14 mouse cellular contexts compared by ENCODE assay signal in the genomic region with DNA sequence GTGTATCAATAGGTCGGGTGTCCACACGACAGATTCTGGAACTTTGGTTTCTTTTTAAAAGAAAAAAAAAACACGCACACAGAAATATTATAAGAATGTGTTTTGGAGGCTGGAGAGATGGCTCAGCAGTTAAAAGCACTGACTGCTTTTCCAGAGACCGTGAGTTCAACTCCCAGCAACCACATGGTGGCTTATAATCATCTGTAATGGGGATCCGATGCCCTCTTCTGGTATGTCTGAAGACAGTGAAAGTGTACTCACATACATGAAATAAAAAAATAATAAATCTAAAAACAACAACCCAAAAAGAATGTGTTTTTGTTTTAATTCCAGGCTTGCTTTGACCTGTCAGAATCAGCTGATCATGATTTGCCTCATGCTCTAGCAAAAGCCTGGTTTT.
"Had no signal": no experiment of that assay in that cellular context is flagged by ENCODE, and none has a peak within 500 bp of the region (broad histone marks: within the 10 kb centered on the region; RNA-seq: fewer than 3 reads in every experiment).

No protein-coding gene starts in this region.

- H3K9ac ChIP-seq: kidney, embryonic 15.5 days; limb, embryonic 13.5 days; midbrain, embryonic 15.5 days; neural tube, embryonic 13.5 days had no signal

- DNase-seq: kidney, adult 2 months; kidney, postnatal 14 days; layer of hippocampus, postnatal 36 days; lung, adult 18-20 months; lung, postnatal 10 days; lung, postnatal 4 days; right cerebral cortex, postnatal 14 days; thymus, postnatal 4 days had no signal

- H3K36me3 ChIP-seq: limb, embryonic 13.5 days; liver, embryonic 12.5 days; midbrain, embryonic 10.5 days; midbrain, embryonic 15.5 days; neural tube, embryonic 13.5 days had no signal

- H3K27me3 ChIP-seq: kidney, embryonic 15.5 days; limb, embryonic 13.5 days; liver, embryonic 12.5 days; midbrain, embryonic 15.5 days; neural tube, embryonic 13.5 days had no signal

- H3K27ac ChIP-seq: kidney, embryonic 15.5 days; limb, embryonic 13.5 days; liver, embryonic 12.5 days; midbrain, embryonic 10.5 days; midbrain, embryonic 15.5 days; neural tube, embryonic 13.5 days had no signal

- ATAC-seq: liver, embryonic 12.5 days; midbrain, embryonic 15.5 days had no signal
